Mouse (Mus musculus): ENCODE data around the gene Prodh2.
"Not testable (repeated sequence)": the region's sequence is repeated elsewhere in the genome, so short reads cannot be mapped to it uniquely, and the experiment has no call there.

The Prodh2 gene

DNA sequence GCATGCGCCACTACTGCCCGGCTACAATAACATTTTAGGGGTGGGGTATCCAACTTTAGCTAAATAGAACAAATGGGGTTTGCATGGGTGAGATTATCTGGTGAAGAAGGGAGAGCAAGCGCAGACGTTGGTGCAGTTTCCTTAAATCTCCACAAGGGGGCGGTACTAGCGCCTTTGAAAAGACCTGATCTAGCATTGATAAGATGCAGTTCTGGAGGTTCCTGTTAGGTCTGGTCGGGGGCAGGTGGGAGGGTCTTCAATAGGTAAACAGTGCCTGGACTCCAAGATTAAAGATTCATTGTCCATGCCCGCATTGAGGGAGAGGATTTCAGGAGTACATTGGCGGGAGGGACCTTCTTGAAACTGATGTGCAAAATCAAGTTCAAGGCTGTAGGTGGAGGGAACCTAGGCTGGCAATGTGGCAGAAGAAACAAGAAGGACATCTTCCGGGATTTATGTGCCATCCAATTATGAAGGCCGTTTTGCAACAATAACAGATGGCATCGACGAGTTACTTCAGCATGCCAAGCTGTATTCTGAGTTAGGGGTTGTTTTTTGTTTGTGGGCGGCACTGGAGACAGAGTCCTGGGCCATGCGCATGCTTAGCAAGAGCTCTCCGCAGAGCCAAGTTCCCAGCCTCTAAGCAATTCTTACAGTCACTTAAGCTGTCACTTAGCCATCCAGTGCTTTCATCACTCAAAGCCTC is 3.0 kb upstream of the Prodh2 start:
- no peak for DNase-seq

DNA sequence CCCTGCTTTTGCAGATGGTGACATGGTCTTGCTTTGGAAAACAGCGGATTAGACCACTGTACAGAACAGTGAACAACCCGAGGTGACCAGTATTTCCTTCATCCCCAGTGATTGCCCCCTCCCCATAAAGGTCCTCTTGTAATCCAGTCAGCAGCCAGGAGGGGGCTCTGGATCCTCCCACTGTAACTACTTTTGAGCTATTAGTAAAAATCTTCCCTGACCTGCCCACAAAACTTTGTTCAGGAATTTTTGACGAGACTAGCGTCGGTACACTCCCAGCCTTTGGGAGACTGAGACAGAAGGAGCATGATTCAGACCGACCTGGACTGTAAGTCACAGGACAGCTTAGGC is 2.5 kb upstream of the Prodh2 start:
- no peak for DNase-seq

DNA sequence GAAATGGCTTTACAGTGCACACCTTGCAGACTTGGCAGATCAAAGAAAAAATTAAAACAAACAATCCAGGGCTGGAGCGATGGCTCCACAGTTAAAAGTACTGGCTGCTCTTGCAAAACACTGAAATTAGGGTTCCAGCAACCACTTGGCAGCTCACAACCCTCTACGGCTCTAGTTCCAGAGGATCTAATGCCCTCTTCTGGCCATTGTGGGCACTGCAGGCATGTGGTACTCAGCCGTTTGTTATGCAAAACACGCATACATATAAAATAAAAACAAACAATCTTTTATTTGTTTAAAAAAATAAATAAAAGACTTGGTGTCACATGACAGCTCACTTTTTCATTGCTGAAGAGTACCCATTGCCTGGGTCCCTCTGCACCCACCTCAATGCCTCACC is 657 bp upstream of the Prodh2 start:
- peak; percentile 73 for DNase-seq

DNA sequence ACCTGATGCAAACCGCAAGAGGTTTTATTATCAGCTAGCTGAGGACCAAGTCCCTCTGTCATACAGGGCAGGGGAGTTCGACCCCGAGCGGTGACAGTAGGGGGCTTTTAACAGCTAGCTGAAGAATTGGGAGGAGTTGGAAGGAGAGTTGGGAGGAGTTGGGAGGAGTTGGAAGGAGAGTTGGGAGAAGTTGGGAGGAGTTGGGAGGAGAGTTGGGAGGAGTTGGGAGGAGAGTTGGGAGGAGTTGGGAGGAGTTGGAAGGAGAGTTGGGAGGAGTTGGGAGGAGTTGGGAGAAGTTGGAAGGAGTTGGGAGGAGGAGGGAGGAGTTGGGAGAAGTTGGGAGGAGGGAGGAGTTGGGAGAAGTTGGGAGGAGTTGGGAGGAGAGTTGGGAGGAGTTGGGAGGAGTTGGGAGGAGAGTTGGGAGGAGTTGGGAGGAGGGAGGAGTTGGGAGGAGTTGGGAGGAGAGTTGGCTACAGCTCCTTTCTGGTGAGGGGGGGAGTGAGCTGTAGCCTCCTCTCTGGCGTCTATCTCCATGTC is 2.2 kb downstream of the Prodh2 start:
- peak; percentile 51 for DNase-seq

DNA sequence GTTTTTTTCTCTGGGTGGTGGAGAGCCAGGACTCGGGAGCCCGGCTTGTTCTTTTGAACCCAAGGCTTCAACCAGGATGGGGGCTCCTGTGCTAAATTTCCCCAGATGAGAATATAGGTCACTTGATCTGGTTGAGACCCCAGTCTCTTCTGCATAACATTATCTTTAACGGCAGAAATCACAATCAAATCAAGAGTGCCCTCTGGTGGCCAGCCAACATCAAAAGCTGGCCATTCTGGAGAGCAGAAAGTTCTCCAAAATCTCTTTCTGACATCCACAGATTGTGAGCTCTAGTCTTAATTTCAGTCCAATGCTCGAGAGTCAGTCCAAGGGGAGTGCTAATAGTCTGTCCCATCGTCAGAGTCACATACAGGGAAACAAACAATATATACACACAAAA is 7.7 kb downstream of the Prodh2 start:
- not testable (repeated sequence) for DNase-seq

DNA sequence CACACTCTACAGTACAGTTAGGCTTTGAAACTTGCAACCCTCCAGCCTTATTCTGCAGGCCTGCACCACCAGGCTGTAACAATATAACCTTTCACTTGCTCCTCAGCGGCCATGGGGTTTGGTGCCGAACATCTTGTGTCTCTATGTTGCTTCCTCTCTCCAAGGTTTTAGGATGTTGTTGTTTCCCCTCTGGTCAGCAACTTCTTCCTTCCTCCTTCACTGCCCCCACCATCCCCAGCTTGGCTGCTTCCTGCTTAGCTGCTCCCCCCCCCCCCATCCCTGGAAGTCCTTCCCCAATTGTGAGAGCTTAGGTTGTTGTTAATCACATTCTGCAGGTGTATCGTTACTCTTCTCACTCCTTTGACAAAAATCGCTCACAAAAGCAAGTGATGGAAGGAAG is 14.6 kb downstream of the Prodh2 start:
- DNase-seq: no peak

DNA sequence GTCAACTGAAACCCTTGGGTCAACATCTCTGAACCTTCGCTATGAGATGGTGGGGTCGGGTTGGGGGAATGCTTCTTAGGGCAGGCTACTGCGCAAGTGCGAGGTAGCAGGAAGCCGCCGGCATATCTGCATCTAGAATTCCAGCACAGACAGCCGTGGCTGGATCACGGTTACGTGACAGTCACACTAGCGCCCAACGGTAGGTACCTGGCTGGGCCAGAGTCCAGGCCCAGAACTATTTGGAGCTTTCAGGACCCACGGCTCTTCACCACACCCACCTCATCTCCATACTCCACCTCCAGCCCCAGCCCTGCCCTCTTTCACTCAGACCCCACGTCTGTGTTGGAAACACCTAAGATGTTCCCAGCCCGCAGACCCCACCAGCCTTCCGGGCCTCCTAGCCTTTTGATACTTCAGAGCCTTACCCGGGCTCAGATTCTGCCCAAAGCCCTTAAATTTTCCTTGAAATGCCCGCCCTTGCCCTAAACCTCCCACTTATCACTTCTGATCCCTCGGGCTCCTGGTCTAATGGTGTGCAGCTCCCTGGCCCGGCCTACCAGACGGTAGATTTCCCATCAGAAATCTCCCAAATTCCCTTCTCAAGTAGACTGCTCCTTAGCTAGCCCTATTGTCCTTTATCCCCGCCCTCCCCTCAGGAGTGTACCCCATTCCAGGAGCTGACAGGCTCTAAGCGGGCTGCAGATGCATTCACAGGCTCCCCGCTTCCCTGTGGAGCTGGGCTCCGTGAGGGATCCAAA is 21.8 kb downstream of the Prodh2 start:
- no peak for DNase-seq

DNA sequence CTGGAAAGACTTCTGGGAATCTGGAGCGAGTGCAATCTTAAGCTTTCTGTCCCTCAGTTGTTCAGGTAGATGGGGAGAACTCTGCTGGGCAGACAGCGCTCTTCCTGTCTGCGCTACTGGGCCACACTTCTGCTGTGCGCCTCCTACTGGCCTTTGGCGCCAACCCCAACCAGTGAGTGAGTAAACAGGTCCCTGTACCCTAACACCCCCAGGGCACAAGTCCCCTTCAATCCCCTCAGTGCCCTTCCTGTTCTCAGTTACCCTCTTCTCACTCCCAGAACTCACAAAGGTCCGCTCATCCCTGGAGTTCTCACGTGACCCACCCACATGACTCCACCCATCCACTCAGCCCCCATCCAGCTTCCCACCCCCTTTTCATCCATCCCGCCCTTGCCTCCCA is 24.9 kb downstream of the Prodh2 start:
- DNase-seq: no peak

DNA sequence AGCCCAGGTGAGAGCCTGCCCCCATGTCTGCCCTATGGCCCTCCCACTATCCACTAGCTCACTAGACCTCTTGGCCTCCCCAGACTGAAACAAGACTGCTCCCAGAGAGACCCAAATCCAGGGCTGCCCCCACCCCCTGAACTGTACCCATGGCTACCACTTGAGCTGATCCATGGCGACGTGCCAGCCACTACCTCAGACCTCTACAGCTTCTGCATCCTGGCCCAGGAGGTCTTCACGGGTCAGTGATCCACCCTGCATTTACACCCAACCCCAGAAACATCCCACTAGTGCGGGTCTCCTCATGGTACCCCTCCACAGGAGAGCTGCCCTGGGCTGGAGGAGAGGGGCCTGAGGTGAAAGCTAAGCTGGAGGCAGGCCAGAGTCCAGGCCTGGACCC is 27.0 kb downstream of the Prodh2 start:
- DNase-seq: peak; percentile 36

DNA sequence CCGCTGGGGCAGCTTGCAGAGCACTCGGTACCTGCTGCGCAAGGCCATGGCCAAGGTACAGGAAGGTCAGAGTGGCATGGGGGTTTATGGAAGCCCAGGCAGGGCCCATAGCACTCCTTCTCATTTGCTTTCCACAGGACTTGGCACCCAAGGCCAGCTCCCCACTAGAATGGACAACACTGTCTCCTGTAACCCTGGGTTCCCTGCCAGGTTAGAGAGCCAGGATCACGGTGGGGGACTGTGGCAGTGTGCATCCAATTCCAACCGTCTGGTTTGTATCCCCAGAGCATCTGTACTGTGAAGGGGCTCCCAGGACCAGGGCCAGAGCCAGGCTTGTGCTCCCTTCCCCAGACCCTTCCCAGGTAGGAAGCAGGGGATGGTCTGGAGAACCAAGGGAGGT is 27.4 kb downstream of the Prodh2 start:
- DNase-seq: no peak

DNA sequence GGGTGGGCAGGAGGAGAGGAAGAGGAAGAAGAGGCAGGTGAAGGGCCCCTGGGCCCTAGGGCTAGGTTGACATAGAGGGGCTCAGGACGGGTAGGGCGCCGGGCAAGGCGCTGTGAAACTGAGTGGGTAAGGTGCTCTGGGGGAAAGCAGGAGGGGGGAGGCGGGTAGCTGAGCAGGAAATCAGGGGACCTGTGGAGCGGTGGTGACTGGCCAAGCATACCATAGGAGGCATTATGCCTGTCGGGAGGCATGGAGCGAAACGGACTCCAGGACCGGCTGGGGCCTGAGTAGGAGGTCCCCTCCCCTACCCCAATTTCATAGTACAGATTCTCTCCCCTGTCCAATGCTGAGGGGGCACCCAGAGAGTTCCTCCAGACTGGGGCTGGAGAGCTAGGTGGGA is 29.4 kb downstream of the Prodh2 start:
- no peak for DNase-seq

DNA sequence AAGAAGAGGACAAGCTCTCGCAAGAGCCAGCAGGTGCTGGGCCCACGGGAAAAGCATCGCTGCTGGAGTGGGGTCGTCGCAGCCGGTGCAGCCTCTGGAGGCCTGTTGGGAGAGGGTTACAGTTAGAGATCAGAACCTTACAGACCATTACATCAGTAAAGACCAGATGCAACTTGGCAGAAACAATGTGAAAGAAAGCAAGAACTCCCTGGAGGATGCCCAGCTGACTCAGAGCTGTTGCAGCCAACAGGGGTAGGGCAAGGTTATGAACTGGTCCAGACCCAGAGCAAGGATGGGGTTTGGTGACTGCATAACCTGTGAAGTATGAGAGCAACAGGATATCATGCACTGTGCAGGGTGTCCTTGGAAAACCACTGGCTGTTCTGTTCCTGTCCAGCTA is 31.1 kb downstream of the Prodh2 start:
- DNase-seq: no peak

DNA sequence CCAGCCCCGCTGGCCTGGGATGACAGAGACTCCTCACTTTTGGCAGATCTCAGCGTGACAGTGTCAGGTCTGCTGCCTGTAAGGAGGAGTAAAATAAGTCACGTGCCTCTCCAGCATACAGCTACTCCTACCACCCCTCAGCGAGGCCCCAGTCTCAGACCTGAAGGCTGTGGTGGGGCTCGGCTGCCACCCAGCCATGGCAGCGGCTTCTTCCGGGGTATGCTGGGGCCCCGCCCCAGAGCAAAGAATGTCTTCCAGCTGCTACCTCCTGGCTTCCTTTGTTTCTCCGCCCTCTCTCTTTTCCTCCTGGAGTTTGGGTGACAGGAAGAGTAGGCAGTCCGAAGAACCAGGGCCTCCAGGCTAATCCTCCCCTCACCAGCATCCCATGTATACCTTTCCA is 32.5 kb downstream of the Prodh2 start:
- no peak for DNase-seq

DNA sequence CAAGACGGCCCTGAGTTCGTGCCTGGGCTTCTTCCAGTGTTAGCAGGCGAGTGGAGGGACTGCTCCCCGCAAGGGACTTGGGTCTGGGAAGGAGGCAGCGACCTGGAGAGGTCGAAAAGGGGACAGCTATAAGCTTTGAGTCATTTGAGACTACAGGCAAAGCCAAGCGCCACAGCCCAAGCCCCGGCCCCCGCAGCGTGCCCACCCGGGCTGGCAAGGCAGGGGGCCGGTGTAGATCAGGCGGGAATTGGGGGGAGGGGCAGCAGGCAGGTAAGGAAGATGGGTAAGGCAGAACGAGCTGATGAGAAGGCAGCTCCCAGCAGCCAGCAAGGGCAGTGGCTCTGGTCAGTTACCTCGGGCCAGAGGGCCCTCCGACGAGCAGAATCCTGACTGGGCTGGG is 33.0 kb downstream of the Prodh2 start:
- DNase-seq: no peak

DNA sequence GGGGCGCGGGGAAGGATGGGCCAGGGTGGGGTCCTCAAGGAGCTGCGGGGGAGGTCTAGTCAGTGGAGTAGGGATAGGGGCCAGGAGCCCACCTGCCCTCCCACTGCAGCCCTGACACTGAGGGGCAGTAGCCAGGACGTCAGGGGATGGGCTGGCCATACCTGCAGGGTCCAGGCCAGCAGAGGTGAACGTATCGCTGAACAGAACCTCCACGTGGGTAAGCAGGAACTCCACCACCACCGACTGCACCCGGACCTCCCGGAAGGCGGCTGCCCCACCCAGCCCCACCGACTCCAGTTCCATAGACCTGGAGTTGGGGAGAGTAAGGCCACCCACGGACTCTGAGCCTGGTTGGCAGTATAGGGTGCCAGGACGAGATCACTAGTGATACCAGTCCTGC is 33.6 kb downstream of the Prodh2 start:
- no peak for DNase-seq

DNA sequence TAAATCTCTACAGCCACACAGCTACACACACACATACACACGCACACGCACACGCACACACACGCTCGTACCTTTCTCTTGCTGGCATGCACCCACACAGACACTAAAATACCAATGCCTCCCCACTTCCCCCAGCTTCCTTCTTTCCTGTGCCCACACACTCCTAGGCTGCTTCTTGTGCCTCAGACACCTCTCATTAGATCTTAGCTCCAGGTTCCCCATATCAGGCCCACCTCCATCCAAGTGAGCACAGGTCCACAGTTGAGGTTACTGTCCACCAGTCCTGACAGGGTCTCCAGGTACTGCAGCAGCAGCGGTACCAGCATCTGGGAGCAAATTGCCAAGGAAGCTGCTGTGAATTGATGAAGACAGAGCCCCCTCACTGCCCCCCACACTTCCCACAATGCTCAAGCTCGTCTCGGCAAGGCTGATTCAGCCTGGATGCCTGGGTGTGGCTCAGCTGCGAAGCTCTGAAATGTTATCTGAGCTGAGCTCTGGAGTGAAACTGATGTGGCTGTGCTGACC is 37.9 kb downstream of the Prodh2 start:
- no peak for DNase-seq

DNA sequence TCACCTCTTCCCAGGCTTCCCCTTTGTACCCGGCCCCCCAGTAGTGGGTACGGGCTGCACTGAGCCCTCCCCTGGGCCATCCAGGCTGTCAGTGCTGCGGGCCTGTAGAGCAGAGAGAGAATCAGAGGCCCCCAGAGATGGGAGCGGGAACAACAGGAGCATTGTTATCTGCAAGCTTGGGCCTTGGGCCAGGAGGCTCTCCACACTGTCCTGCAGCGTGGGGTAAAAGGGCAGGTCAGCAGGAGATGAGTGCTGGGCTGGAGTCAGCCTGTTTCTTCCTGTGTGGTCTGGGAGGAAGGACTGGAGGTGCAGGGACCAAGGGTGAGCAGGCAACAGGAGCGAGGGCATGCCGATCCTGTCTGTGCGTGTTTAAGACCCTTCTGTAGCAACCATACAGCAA is 39.5 kb downstream of the Prodh2 start:
- peak; percentile 74 for DNase-seq

DNA sequence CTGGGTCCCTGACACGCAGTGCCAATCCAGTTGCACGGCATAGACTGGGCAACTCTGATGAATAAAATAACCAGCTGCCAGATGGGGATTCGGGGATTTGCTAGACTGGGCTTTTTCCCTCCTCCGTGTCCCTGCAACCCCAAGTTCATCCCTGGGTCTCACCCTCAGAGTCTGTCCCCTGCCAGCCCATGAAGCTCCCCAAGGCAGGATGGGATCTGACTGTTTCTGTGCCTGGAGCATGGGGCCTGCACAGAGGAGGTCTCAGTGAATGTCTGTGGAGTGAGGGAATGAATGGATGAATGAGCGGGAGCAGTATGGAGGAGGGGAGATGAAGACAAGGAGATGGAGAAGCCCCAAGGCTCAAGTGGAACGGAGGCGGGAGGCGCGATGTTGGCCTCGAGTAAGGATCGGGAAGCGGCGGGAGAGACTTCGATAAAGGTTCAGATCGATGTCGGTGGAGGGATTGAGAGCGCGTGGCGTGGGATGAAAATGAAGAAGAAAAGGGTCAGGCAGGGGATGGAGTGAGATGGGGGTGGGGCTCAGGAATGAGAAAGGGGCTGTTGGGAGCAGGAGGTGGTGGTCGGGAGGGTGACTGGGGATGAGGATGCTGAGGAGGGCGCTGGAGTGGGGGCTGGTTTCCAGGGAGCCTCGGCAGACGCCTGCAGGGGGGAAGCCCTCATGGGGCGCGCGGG is 40.7 kb downstream of the Prodh2 start:
- no peak for DNase-seq

DNA sequence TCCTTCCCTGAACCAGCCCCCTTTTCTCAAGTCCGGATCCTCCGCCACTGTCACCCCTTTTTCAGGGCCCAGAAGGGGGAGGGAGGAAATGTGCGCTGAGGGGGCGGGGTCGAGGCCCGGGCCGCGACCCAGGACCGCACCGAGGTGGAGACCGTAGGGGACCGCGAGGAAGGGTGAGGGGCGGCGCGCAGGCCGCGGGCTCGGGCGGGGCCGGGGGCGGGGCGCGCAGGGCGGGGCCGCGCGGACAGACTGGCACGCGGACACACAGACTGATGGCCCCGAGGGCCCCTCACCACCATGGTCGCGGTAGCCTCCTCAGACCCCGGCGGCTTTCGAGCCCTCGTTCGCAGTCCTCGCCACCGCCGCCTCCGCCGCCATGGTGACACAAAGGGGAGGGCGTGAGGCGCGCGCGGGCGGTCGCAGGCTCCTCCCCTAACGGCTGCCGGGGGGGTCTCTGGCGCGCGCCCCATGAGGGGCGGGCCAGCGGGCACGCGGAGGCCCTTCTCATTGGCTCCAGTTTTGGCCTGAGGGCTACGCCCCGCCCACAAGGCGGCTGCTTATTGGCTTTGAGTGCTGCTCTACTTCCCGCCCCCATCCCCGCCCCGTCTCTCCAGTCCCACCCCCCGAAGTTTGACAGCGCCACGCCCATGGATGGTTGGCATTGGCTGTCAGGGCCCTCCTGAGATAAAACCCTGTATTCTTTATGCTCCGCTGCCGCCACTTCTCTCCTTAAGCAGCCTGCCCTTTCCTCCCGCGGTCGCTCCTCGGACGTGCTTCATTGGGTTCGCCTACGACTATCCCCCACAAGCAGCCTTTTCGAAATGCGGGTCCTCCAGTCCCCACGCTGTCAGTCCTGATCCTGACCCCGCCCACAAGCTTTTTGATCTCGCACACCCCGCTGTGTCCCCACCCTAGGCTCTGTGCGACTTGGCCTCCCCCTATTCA is 41.5 kb downstream of the Prodh2 start, which contains the start of gene Arhgap33:
Arhgap33 (minus strand) TSS at position 428 of the 945 bp plus-strand sequence.
- peak; percentile 95 for DNase-seq

DNA sequence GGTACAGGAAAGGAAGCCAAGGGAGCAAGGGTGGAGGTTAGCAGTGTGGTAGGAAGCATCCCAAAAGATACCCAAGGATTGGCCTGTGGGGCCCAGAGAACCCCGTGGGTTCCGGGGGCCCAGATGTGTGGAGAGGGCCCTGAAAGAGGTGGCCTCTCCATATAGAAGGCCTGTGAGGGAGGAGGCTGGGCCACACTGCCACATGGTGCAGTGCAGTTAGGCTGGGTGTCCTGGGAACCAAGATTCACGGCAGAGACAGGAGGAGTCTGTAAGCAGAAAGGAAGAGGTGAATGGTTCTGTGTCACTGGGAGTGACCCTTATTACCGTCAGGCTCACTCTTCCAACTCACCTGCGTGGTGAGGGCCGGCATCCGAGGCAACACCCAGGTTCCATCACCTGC is 47.1 kb downstream of the Prodh2 start:
- DNase-seq: no peak

DNA sequence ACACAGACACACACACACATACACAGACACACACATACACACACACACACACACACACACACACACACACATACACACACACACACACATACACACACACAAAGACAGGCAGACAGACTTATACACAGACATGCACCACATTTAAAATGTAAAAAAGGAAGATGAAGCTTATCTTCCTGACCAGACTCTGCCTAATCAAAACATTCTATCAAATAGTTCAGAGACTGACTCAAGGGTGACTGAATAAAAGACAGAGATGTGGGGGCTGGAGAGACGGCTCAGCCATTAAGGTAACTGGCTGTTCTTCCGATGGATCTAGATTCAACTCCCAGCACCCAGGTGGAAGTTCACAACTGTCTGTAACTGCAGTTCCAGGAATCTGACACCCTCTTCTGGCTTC is 50.9 kb downstream of the Prodh2 start:
- DNase-seq: no peak

DNA sequence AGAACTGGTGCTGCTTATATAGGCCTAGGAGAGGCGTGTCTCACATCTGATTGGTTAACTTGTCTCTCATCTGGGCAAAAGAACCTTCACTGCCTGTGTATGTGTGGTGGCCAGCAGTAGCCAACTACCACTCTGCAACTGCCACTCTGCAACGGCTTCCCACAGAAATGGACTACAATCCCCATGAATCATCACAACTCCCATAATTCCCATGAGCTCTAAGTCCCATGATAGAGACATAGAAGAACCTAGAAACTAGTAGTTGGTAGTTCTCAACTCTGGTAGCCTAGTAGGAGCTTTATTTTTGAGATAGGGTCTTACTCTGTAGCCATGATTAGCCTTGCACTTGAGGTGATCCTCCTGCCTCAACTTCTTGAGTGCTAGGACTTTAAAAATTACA is 56.5 kb downstream of the Prodh2 start:
- no peak for DNase-seq

Data from kidney, adult 11 months (tissue).